Mouse (Mus musculus): ENCODE results near the gene Arsb. TPM values are rescaled to one million over a fixed set of nuclear protein-coding genes. Genes with fewer than 3 reads are reported as not detected.
A peak's percentile ranks its signal among the peaks of the same experiment; 100 is the strongest.

Gene Arsb
- polyA plus RNA-seq, 1 experiment from 2014 or later, result 7.8 TPM

DNA sequence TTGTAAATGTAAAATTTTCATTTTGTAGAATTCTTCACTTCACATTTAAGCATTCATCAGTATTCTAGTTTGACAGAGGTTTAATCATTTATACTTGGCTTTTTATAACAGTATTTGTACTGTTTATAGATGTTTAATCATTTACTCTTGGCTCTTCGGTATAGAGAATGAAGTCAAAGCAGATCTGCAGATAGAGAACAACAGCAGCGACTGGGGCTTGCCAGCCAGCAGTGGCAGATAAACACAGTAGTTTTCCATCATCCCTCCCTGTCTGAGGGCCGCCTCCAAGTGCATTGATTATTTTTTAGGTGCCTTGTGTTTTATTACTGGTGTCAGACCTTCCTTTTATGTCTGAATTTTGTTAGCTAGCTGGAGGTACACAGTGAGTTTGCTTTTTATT, 118.6 kb downstream of the Arsb start:
- no peak overlapping the region for H3K27ac ChIP-seq (replicated peaks; ENCODE audit: low read depth, low read length)
- ATAC-seq (replicated peaks; ENCODE audit: insufficient number of reproducible peaks, low FRiP score, low TSS enrichment, low read depth), result no peak
- H3K4me3 ChIP-seq (ENCODE audit: low read depth, low read length), result no peak overlapping the region
- no peaks in the 10 kb centered on the region for H3K4me1 ChIP-seq (ENCODE audit: control insufficient read depth, insufficient read depth, low read length)
- no peaks in the 10 kb centered on the region for H3K9me3 ChIP-seq (replicated peaks; ENCODE audit: control insufficient read depth, low read length)
- H3K4me2 ChIP-seq (ENCODE audit: low read depth, low read length), result no peak overlapping the region
- no peak for DNase-seq (ENCODE audit: low spot score)
- WGBS, result 78% methylated on average over 3 of the region's 3 CpGs
- no peaks in the 10 kb centered on the region for H3K36me3 ChIP-seq (replicated peaks; ENCODE audit: control insufficient read depth, insufficient read depth, low read depth, low read length)
- no peak overlapping the region for H3K9ac ChIP-seq (replicated peaks; ENCODE audit: low read length)
- H3K27me3 ChIP-seq (ENCODE audit: control insufficient read depth, insufficient read depth, low read length), result no peaks in the 10 kb centered on the region

DNA sequence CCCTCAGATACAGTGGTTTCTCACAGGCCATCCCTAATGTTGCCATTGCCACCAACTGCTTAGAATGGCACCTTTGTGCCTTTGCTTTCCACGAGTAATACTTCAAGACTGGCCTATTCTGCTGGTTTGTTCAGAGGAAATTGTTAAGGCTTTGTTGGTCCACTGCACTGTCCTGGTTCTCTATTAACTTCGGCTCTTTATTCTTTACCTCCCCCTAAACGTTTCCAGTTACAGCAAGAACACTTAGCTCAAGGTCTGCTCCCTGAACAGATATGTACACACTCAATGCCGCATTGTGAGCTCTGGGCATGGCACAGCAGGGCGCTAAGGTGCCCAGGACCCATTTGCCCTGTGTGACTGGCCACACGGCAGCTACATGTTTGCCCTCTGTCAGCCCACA, 119.8 kb downstream of the Arsb start:
- DNase-seq (ENCODE audit: low spot score) (no peak), ATAC-seq (replicated peaks; ENCODE audit: insufficient number of reproducible peaks, low FRiP score, low TSS enrichment, low read depth) (no peak)
- Histone ChIP-seq H3K4me2 (ENCODE audit: low read depth, low read length) (no peak overlapping the region), H3K27me3 (ENCODE audit: control insufficient read depth, insufficient read depth, low read length) (no peaks in the 10 kb centered on the region), H3K4me3 (ENCODE audit: low read depth, low read length) (no peak overlapping the region), H3K9ac (replicated peaks; ENCODE audit: low read length) (no peak overlapping the region), H3K36me3 (replicated peaks; ENCODE audit: control insufficient read depth, insufficient read depth, low read depth, low read length) (no peaks in the 10 kb centered on the region), H3K27ac (replicated peaks; ENCODE audit: low read depth, low read length) (no peak overlapping the region), H3K9me3 (replicated peaks; ENCODE audit: control insufficient read depth, low read length) (no peaks in the 10 kb centered on the region), H3K4me1 (ENCODE audit: control insufficient read depth, insufficient read depth, low read length) (no peaks in the 10 kb centered on the region)
- WGBS, result 84% methylated on average over 6 of the region's 6 CpGs

DNA sequence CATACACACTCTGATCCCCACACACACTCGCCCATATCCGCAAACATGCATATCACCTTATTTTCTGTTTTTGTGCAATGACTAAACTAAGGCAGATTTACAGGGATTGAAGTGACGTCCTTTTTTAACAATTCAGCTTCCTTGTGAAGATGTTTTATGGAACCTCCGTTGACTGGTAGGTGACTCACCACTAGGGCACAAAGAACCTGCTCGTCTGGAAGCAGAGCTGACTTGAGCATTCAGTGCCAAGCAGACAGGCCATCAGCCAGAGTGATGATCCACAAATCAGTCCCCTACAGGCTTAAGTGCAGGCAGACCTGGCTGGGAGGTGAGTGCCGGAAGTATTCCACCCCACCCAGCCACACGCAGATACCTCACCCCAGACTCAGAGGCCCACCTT, 120.7 kb downstream of the Arsb start:
- 93% methylated on average over 7 of the region's 7 CpGs for WGBS
- Histone ChIP-seq H3K9ac (replicated peaks; ENCODE audit: low read length) (no peak overlapping the region), H3K4me2 (ENCODE audit: low read depth, low read length) (no peak overlapping the region), H3K4me3 (ENCODE audit: low read depth, low read length) (no peak overlapping the region), H3K4me1 (ENCODE audit: control insufficient read depth, insufficient read depth, low read length) (no peaks in the 10 kb centered on the region), H3K27ac (replicated peaks; ENCODE audit: low read depth, low read length) (no peak overlapping the region), H3K27me3 (ENCODE audit: control insufficient read depth, insufficient read depth, low read length) (no peaks in the 10 kb centered on the region), H3K36me3 (replicated peaks; ENCODE audit: control insufficient read depth, insufficient read depth, low read depth, low read length) (no peaks in the 10 kb centered on the region), H3K9me3 (replicated peaks; ENCODE audit: control insufficient read depth, low read length) (no peaks in the 10 kb centered on the region)
- no peak for ATAC-seq (replicated peaks; ENCODE audit: insufficient number of reproducible peaks, low FRiP score, low TSS enrichment, low read depth)
- DNase-seq (ENCODE audit: low spot score), result no peak

DNA sequence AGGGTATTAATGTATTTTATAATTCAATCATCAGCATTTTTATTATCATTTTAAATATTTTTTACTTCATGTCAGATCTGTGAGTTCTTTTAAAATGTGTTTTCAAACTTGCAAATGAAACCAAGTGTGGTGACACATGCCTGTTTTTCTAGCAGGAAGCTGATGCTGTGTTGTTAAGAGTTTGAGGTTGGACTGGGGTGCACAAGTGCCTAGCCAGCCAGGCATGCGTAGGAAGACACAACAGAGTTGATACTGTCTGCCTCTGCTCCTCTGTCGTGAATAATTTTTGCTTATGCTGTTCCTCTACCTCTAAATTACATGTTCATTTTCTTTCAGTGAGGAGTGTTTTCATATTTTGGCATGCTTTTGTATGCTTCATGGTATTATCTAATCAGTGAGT, 122.7 kb downstream of the Arsb start:
- Histone ChIP-seq H3K36me3 (replicated peaks; ENCODE audit: control insufficient read depth, insufficient read depth, low read depth, low read length) (no peaks in the 10 kb centered on the region), H3K4me2 (ENCODE audit: low read depth, low read length) (no peak overlapping the region), H3K4me1 (ENCODE audit: control insufficient read depth, insufficient read depth, low read length) (no peaks in the 10 kb centered on the region), H3K4me3 (ENCODE audit: low read depth, low read length) (no peak overlapping the region), H3K9ac (replicated peaks; ENCODE audit: low read length) (no peak overlapping the region), H3K9me3 (replicated peaks; ENCODE audit: control insufficient read depth, low read length) (no peaks in the 10 kb centered on the region), H3K27me3 (ENCODE audit: control insufficient read depth, insufficient read depth, low read length) (no peaks in the 10 kb centered on the region), H3K27ac (replicated peaks; ENCODE audit: low read depth, low read length) (no peak overlapping the region)
- WGBS, result 91% methylated on average over 2 of the region's 2 CpGs
- DNase-seq (ENCODE audit: low spot score), result no peak
- no peak for ATAC-seq (replicated peaks; ENCODE audit: insufficient number of reproducible peaks, low FRiP score, low TSS enrichment, low read depth)

DNA sequence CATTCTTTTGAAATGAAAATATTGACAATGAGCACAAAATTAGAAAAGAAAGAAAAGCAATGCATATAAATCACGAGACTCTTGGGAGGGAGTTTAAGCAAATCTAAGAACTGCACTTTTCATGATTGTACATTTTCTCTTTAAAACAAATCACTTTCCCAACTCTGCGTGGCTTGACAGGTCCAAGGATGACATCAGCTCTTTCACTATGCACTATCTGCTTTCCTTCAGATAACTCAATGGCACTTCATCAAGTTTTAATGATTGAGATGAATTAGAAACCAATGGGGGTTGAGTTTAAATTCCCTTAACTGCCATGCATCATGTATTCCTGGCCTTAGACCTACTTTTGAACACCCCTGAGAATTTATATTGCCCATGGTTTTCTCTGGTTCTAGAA, 124.0 kb downstream of the Arsb start:
- no peak for DNase-seq (ENCODE audit: low spot score)
- WGBS, result 91% methylated on average over 2 of the region's 2 CpGs

DNA sequence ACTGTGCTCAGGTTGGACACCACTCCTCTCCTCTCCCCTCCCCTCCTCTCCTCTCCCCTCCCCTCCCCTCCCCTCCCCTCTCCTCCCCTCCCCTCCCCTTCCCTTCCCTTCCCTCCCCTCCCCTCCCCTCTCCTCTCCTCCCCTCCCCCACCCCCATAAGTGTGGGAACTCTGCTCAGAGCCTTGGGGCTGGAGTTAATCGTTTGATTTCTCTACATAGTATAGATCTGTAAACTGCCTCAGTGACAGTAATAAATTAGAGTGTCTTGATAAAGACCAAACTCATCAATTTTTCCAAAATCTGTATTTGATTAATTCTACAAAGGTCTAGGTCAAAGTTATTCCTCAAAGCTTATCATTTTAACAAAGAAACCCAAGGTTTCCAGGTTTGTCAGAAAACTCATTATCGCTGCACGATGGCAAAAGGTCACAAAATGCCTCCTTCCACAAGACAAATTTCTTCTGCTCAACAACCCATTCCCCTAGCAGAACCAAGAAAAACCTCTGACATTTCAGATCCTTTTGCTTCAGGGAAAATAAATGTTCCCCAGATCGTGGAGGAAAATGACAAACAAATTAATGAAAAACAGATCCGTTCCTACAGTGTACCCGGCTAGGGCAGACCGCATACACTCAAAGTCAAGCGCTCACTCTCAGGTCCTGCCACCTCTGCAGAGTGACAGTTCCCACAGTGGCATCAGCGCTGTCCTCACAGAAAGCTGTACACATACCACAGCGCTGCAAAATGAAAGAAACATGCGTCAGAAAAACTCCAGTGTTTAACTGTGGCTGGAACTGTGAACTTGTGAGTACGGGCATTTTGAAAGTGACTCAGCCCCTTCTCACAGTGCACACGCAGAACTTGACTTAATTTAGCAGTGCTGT, 126.8 kb downstream of the Arsb start:
- 27% methylated on average over 13 of the region's 13 CpGs for WGBS
- H3K4me3 ChIP-seq (ENCODE audit: low read depth, low read length), result no peak overlapping the region
- no peak overlapping the region; the same call in 1 of the 2 replicates for H3K9ac ChIP-seq (replicated peaks; ENCODE audit: low read length)
- H3K27me3 ChIP-seq (ENCODE audit: control insufficient read depth, insufficient read depth, low read length), result no peaks in the 10 kb centered on the region; the same call in 1 of the 2 replicates
- DNase-seq (ENCODE audit: low spot score), result peak; percentile 61
- no peak; the same call in 1 of the 2 replicates for ATAC-seq (replicated peaks; ENCODE audit: insufficient number of reproducible peaks, low FRiP score, low TSS enrichment, low read depth)
- H3K36me3 ChIP-seq (replicated peaks; ENCODE audit: control insufficient read depth, insufficient read depth, low read depth, low read length), result no peaks in the 10 kb centered on the region
- H3K4me1 ChIP-seq (ENCODE audit: control insufficient read depth, insufficient read depth, low read length), result no peaks in the 10 kb centered on the region
- no peak overlapping the region for H3K4me2 ChIP-seq (ENCODE audit: low read depth, low read length)
- no peaks in the 10 kb centered on the region for H3K9me3 ChIP-seq (replicated peaks; ENCODE audit: control insufficient read depth, low read length)
- peak overlapping the region; percentile 65 for H3K27ac ChIP-seq (replicated peaks; ENCODE audit: low read depth, low read length)

More for the DNA sequence above, 124.0 kb downstream of the Arsb start:
- no peak overlapping the region for H3K9ac ChIP-seq (replicated peaks; ENCODE audit: low read length)
- H3K4me2 ChIP-seq (ENCODE audit: low read depth, low read length), result no peak overlapping the region
- no peaks in the 10 kb centered on the region for H3K4me1 ChIP-seq (ENCODE audit: control insufficient read depth, insufficient read depth, low read length)
- H3K36me3 ChIP-seq (replicated peaks; ENCODE audit: control insufficient read depth, insufficient read depth, low read depth, low read length), result no peaks in the 10 kb centered on the region
- H3K4me3 ChIP-seq (ENCODE audit: low read depth, low read length), result no peak overlapping the region
- no peaks in the 10 kb centered on the region for H3K9me3 ChIP-seq (replicated peaks; ENCODE audit: control insufficient read depth, low read length)
- ATAC-seq (replicated peaks; ENCODE audit: insufficient number of reproducible peaks, low FRiP score, low TSS enrichment, low read depth), result no peak
- H3K27me3 ChIP-seq (ENCODE audit: control insufficient read depth, insufficient read depth, low read length), result no peaks in the 10 kb centered on the region
- no peak overlapping the region for H3K27ac ChIP-seq (replicated peaks; ENCODE audit: low read depth, low read length)

DNA sequence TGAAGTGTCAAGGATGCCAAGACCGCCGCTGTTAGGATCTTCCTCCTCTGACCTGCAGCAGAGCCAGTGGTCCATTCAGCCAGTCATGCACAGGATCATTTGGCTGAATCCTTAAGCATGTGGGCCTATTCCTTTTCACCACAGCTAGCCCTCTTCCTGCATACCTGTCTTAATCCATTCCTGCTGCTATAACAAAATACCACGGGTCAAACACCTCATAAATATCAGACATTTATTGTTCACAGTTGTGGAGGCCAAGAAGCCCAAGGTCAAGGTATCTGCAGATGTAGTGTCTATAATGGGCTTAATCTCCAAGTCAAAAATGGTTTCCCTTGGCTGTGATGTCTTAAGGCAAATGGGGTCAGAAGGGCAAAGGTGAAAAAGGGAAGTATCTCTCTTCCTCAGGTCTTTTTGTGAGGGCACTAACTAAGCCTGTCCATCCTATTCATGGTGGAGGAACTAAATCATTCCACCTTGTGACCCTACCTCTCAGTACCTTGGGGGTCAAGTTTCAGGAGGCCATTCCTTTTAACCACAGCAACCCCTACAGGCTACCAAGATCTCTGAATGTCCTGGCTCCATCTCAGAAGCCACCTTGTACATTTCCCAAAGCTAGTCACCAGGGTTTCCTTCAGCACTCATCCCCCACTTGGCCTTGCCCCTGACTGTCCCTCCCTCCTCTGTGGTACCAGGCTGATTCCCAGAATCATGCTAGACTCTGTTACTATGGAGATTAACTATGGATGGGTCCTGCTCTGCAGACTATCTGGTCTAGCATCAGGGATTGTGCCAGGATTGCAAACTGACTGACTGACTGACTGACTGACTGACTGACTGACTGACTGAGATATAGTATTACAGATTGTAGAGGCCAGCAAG, 128.2 kb downstream of the Arsb start:
- Histone ChIP-seq H3K9me3 (replicated peaks; ENCODE audit: control insufficient read depth, low read length) (no peaks in the 10 kb centered on the region), H3K36me3 (replicated peaks; ENCODE audit: control insufficient read depth, insufficient read depth, low read depth, low read length) (no peaks in the 10 kb centered on the region), H3K4me1 (ENCODE audit: control insufficient read depth, insufficient read depth, low read length) (no peaks in the 10 kb centered on the region), H3K4me3 (ENCODE audit: low read depth, low read length) (no peak overlapping the region), H3K9ac (replicated peaks; ENCODE audit: low read length) (no peak overlapping the region), H3K4me2 (ENCODE audit: low read depth, low read length) (no peak overlapping the region), H3K27me3 (ENCODE audit: control insufficient read depth, insufficient read depth, low read length) (no peaks in the 10 kb centered on the region; the same call in 1 of the 2 replicates), H3K27ac (replicated peaks; ENCODE audit: low read depth, low read length) (no peak overlapping the region)
- no peak for ATAC-seq (replicated peaks; ENCODE audit: insufficient number of reproducible peaks, low FRiP score, low TSS enrichment, low read depth)
- 68% methylated on average over 3 of the region's 3 CpGs for WGBS
- peak; percentile 13 for DNase-seq (ENCODE audit: low spot score)
